Mouse (Mus musculus) stomach, embryonic 14.5 days (tissue): ENCODE data around the gene Slc22a12. TPM values are rescaled to one million over a fixed set of nuclear protein-coding genes. Genes with fewer than 3 reads are reported as not detected.
A peak's percentile ranks its signal among the peaks of the same experiment; 100 is the strongest.

Experiments used
- ATAC-seq: fragments of 200-750 bp; cut with Nextera tagmentation; 2 replicates; pipeline ENCODE4 v1.8.0; 2017; ENCODE audit warnings: low read depth, moderate TSS enrichment; ENCODE audit not compliant: insufficient number of reproducible peaks, insufficient read depth, low FRiP score
- H3K27ac ChIP-seq: fragments of 300-500 bp; sonication (generic); 2 replicates; pipeline ENCODE4 v1.5.1; 2014; ENCODE audit warnings: mild to moderate bottlenecking, low read length, moderate library complexity, mixed read lengths
- H3K27me3 ChIP-seq: fragments of 300-500 bp; sonication (generic); 2 replicates; pipeline ENCODE4 v1.6.1; 2014; ENCODE audit warnings: low read length, control low read depth, mixed read lengths; ENCODE audit not compliant: control insufficient read depth, insufficient read depth
- H3K36me3 ChIP-seq: fragments of 300-500 bp; sonication (generic); 2 replicates; pipeline ENCODE4 v1.6.1; 2014; ENCODE audit warnings: mild to moderate bottlenecking, control low read depth, low read length, moderate library complexity, mixed read lengths; ENCODE audit not compliant: control insufficient read depth, insufficient read depth
- H3K4me1 ChIP-seq: fragments of 300-500 bp; sonication (generic); 2 replicates; pipeline ENCODE4 v1.6.1; 2014; ENCODE audit warnings: low read length, control low read depth, mixed read lengths; ENCODE audit not compliant: control insufficient read depth, insufficient read depth
- H3K4me2 ChIP-seq: fragments of 300-500 bp; sonication (generic); replicated peaks from 2 replicates; pipeline ENCODE4 v1.6.1; 2014; ENCODE audit warnings: low read depth, low read length, control low read depth
- H3K4me3 ChIP-seq: fragments of 300-500 bp; sonication (generic); 2 replicates; pipeline ENCODE4 v1.5.1; 2014; ENCODE audit warnings: low read depth, low read length, control low read depth
- H3K9ac ChIP-seq: fragments of 300-500 bp; sonication (generic); replicated peaks from 2 replicates; pipeline ENCODE4 v1.6.1; 2014; ENCODE audit warnings: low read depth, mild to moderate bottlenecking, control low read depth, low read length, moderate library complexity, mixed read lengths
- H3K9me3 ChIP-seq: fragments of 300-500 bp; sonication (generic); 2 replicates; pipeline ENCODE4 v1.6.1; 2016; ENCODE audit warnings: low read depth, low read length, control low read depth; ENCODE audit not compliant: control insufficient read depth
- WGBS: fragments of 180-500 bp; shearing (Covaris S2); extraction: QIAGEN DNeasy Blood & Tissue Kit; methylation state at CpG from one replicate; pipeline ENCODE4 v1.1.7; 2014; 5-methylcytosine and 5-hydroxymethylcytosine counted together
- polyA plus RNA-seq: library from polyadenylated mRNA; unstranded; fragments of >200 nt; fragmentation: Nextera tagmentation; extraction: Ambion mirVana; gene quantifications from 2 replicates; pipeline ENCODE4 v1.2.1, GENCODE M21; 2014

The Slc22a12 gene
- polyA plus RNA-seq, 1 experiment from 2014 or later = not detected

DNA sequence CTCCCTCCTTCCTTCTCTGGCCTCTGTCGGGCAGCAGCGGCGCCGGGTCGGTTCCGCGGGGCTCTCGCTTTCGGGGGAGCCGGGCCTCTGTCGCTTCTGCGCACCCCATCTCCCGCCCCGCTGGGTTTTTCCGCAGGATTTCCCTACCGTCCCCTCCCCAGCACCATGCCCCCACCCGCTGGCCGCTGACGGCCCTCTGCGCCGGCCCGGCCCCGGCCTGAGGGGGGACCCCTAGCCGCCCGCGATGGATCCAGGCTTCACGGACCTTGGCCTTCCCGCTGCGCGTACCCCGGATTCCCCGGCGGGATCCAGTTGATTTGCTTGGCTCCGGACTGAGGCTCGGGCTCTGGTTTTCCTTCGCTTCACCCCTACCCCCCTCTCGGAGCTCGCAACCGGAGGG, 45.0 kb downstream of the Slc22a12 start:
- Histone ChIP-seq H3K4me2 (peak overlapping the region; percentile 87), H3K4me1 (peaks cover 13% of the 10 kb centered on the region; the same call in 1 of the 2 replicates), H3K4me3 (peak overlapping the region; percentile 47), H3K27ac (no peak overlapping the region), H3K27me3 (peaks cover 38% of the 10 kb centered on the region), H3K9ac (peak overlapping the region; percentile 25; the same call in 1 of the 2 replicates), H3K36me3 (no peaks in the 10 kb centered on the region), H3K9me3 (no peaks in the 10 kb centered on the region)
- WGBS = 0% methylated on average over 39 of the region's 39 CpGs
- ATAC-seq = no peak

GRCm38 (mm10) chr19:6497150-6497801, 45.6 kb downstream of the Slc22a12 start:
- H3K27ac ChIP-seq = no peak overlapping the region
- peak; percentile 19; the same call in 1 of the 2 replicates for ATAC-seq
- peaks cover 43% of the 10 kb centered on the region for H3K27me3 ChIP-seq
- H3K9ac ChIP-seq = peak overlapping the region; percentile 25; the same call in 1 of the 2 replicates
- H3K9me3 ChIP-seq = no peaks in the 10 kb centered on the region
- H3K4me3 ChIP-seq = peak overlapping the region; percentile 47
- peaks cover 11% of the 10 kb centered on the region; the same call in 1 of the 2 replicates for H3K4me1 ChIP-seq
- 2% methylated on average over 33 of the region's 39 CpGs for WGBS
- H3K36me3 ChIP-seq = no peaks in the 10 kb centered on the region
- peak overlapping the region; percentile 87 for H3K4me2 ChIP-seq

- peaks cover 4% of the 10 kb centered on the region; the same call in 1 of the 2 replicates for H3K4me1 ChIP-seq
These were observed 46.2 kb downstream of the Slc22a12 start for GRCm38 (mm10) chr19:6496462-6497149.

DNA sequence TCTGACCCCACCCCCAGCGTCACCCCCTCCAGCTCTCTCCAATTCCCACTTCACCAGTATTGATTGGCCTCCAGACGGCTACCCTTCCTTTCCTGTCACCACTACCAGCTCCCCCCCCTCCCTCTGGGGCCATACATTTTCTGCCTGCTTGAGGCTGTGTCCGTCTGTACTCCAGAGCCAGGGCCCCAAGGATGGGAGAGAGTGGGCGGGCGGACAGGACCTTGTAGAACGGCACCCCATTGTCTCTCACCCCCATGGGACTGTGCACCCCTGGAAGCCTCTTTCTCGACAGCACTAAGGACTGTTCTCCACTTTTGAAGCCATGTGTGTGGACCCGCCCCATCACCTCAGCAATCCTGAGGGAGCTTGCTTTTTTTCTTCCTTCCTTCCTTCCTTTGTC, 47.1 kb downstream of the Slc22a12 start:
- Histone ChIP-seq H3K9ac (no peak overlapping the region), H3K27ac (no peak overlapping the region), H3K4me1 (peaks cover 4% of the 10 kb centered on the region; the same call in 1 of the 2 replicates), H3K36me3 (no peaks in the 10 kb centered on the region), H3K4me2 (no peak overlapping the region), H3K9me3 (no peaks in the 10 kb centered on the region), H3K27me3 (peaks cover 35% of the 10 kb centered on the region), H3K4me3 (no peak overlapping the region)
- 38% methylated on average over 8 of the region's 8 CpGs for WGBS
- no peak for ATAC-seq

More at GRCm38 (mm10) chr19:6496462-6497149, 46.2 kb downstream of the Slc22a12 start:
- Histone ChIP-seq H3K36me3 (no peaks in the 10 kb centered on the region), H3K4me3 (no peak overlapping the region), H3K9ac (no peak overlapping the region), H3K9me3 (no peaks in the 10 kb centered on the region), H3K27me3 (peaks cover 39% of the 10 kb centered on the region), H3K27ac (no peak overlapping the region), H3K4me2 (no peak overlapping the region; the same call in 1 of the 2 replicates)
- 18% methylated on average over 6 of the region's 6 CpGs for WGBS
- no peak for ATAC-seq

DNA sequence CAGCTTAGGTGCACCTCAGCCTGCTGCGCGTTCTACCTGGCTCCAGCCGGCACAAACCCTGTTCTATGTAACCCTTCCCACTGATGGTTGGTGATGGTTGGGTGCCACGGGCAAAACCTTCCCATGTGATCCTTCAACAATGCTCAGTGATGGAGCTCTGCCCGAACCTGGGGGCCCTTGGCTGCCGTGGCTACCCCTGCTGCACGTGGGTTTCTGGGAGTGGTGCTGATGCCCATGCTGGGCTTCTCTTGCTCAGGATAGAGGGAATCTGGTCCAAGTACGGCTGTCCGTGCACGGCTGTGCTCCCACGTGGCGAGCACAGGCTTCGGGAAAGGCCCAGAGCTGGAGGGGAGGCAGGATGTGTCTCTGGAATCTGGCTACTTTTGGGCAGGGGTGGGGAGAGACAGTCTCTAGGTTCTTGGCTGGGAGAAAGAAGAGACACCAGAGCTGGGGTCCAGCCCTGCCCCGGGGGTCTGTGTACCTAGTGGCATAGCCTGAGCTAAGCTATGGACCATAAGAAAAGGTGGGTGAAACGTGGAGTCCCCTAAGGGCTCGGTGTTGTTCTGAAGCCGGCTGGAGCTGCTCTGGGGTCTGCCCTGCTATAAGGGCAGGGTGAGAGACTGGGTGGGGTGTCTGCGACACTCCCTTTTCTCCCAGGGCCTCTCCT, 48.2 kb downstream of the Slc22a12 start:
- ATAC-seq = no peak
- 60% methylated on average over 18 of the region's 18 CpGs for WGBS

GRCm38 (mm10) chr19:6494032-6494431, 48.8 kb downstream of the Slc22a12 start:
- whole genome bisulfite sequencing = 63% methylated on average over 6 of the region's 7 CpGs
- H3K4me2 ChIP-seq = no peak overlapping the region

More for the DNA sequence above, 48.2 kb downstream of the Slc22a12 start:
- H3K27ac ChIP-seq = no peak overlapping the region
- H3K4me1 ChIP-seq = peaks cover 4% of the 10 kb centered on the region; the same call in 1 of the 2 replicates
- H3K9me3 ChIP-seq = no peaks in the 10 kb centered on the region
- no peak overlapping the region for H3K4me3 ChIP-seq
- H3K27me3 ChIP-seq = peaks cover 31% of the 10 kb centered on the region
- H3K4me2 ChIP-seq = no peak overlapping the region
- no peaks in the 10 kb centered on the region for H3K36me3 ChIP-seq
- no peak overlapping the region for H3K9ac ChIP-seq

DNA sequence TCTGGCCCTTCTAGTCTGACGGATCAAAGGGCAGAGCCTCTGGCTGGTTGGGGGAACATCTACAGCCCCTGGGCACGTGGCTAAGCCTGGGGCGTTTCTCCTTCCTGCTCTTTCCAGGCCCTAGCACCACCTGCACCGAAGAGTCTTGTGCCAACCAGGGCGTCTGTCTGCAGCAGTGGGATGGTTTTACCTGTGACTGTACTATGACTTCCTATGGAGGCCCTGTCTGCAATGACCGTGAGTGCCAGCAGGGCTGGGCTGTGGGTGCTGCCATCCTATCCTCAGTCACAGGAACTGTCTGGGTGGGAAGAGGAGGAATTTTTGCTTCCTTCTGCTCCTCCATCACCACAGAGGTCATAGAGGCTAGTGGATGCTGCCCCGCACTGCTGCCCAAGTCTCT, 49.6 kb downstream of the Slc22a12 start:
- H3K27me3 ChIP-seq = peaks cover 17% of the 10 kb centered on the region; the same call in 1 of the 2 replicates

More at GRCm38 (mm10) chr19:6494032-6494431, 48.8 kb downstream of the Slc22a12 start:
- Histone ChIP-seq H3K4me1 (peaks cover 4% of the 10 kb centered on the region; the same call in 1 of the 2 replicates), H3K9me3 (no peaks in the 10 kb centered on the region), H3K4me3 (no peak overlapping the region), H3K27me3 (peaks cover 25% of the 10 kb centered on the region), H3K27ac (no peak overlapping the region), H3K36me3 (no peaks in the 10 kb centered on the region), H3K9ac (no peak overlapping the region)
- no peak for ATAC-seq

DNA sequence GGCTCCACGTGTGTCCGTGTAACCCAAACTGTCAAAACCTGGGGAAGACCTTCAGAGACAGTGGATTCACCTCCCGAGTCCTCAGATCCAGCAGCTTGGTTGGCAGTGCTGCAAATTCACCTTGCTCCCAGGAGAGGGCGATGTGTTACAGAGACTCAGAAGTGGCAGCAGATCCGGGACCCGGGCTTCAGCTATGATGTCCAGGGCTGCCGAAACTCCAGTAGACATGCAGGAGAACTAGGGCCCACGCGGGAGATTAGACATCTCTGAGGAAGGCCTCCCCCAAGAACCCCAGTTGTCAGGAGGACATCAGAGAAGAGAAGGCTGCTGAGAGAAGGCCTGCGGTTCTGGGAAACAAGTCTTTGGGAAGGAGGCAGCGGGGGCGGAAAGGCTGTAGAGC, 50.7 kb downstream of the Slc22a12 start:
- Histone ChIP-seq H3K4me2 (no peak overlapping the region), H3K27me3 (peaks cover 12% of the 10 kb centered on the region; the same call in 1 of the 2 replicates), H3K9ac (no peak overlapping the region)

More for the DNA sequence above, 49.6 kb downstream of the Slc22a12 start:
- Histone ChIP-seq H3K9ac (no peak overlapping the region), H3K4me2 (no peak overlapping the region), H3K4me3 (no peak overlapping the region), H3K36me3 (no peaks in the 10 kb centered on the region), H3K9me3 (no peaks in the 10 kb centered on the region), H3K4me1 (peaks cover 4% of the 10 kb centered on the region; the same call in 1 of the 2 replicates), H3K27ac (no peak overlapping the region)
- 80% methylated on average over 7 of the region's 7 CpGs for WGBS
- ATAC-seq = no peak

More for the DNA sequence above, 50.7 kb downstream of the Slc22a12 start:
- Histone ChIP-seq H3K27ac (no peak overlapping the region), H3K36me3 (no peaks in the 10 kb centered on the region), H3K4me3 (no peak overlapping the region), H3K9me3 (no peaks in the 10 kb centered on the region), H3K4me1 (no peaks in the 10 kb centered on the region)
- no peak for ATAC-seq
- 22% methylated on average over 12 of the region's 12 CpGs for WGBS
